Mouse (Mus musculus): Measurements from ENCODE around the gene Ppp2r5d. TPM values are rescaled to one million over a fixed set of nuclear protein-coding genes. Genes with fewer than 3 reads are reported as not detected.

Ppp2r5d gene
- total RNA-seq, 4 experiments from 2014 or later, result 25.5 to 28.1 (median 26.8) TPM

GRCm38 (mm10) chr17:46721077-46721476 lies 16.2 kb upstream of the Ppp2r5d start:
- DNase-seq (ENCODE audit: low spot score in 2 of 2), result no peak

GRCm38 (mm10) chr17:46714756-46715481 lies 10.0 kb upstream of the Ppp2r5d start:
- DNase-seq (ENCODE audit: low spot score in 2 of 2), result no peak

GRCm38 (mm10) chr17:46713849-46714248 lies 8.9 kb upstream of the Ppp2r5d start:
- no peak for DNase-seq (ENCODE audit: low spot score in 2 of 2)

- DNase-seq (ENCODE audit: low spot score in 2 of 2), result no peak
These were observed 7.5 kb upstream of the Ppp2r5d start for GRCm38 (mm10) chr17:46712442-46712841.

GRCm38 (mm10) chr17:46711612-46712271 lies 6.8 kb upstream of the Ppp2r5d start:
- DNase-seq (ENCODE audit: low spot score in 2 of 2), result peak; percentile 22 to 31

- DNase-seq (ENCODE audit: low spot score in 2 of 2), result peak; percentile 88 to 89
These were observed 6.2 kb upstream of the Ppp2r5d start, which contains the start of gene Pex6 for GRCm38 (mm10) chr17:46710959-46711597. Gene Pex6, plus strand, starts transcription at chr17:46711463.

- no peak for DNase-seq (ENCODE audit: low spot score in 2 of 2)
These were observed 1.6 kb upstream of the Ppp2r5d start for GRCm38 (mm10) chr17:46706375-46707089.

- DNase-seq (ENCODE audit: low spot score in 2 of 2), result no peak
These were observed 682 bp downstream of the Ppp2r5d start for GRCm38 (mm10) chr17:46703971-46704886.

- DNase-seq (ENCODE audit: low spot score in 2 of 2), result no peak
These were observed 2.4 kb downstream of the Ppp2r5d start for GRCm38 (mm10) chr17:46702506-46702905.

- DNase-seq (ENCODE audit: low spot score in 2 of 2), result no peak
These were observed 2.8 kb downstream of the Ppp2r5d start for GRCm38 (mm10) chr17:46702100-46702499.

GRCm38 (mm10) chr17:46701489-46701888 lies 3.4 kb downstream of the Ppp2r5d start:
- no peak for DNase-seq (ENCODE audit: low spot score in 2 of 2)

GRCm38 (mm10) chr17:46699912-46700311 lies 5.0 kb downstream of the Ppp2r5d start:
- DNase-seq (ENCODE audit: low spot score in 2 of 2), result no peak

GRCm38 (mm10) chr17:46699245-46699644 lies 5.7 kb downstream of the Ppp2r5d start:
- DNase-seq (ENCODE audit: low spot score in 2 of 2), result no peak

GRCm38 (mm10) chr17:46698515-46698914 lies 6.4 kb downstream of the Ppp2r5d start:
- DNase-seq (ENCODE audit: low spot score in 2 of 2), result no peak

- DNase-seq (ENCODE audit: low spot score in 2 of 2), result no peak
These were observed 10.3 kb downstream of the Ppp2r5d start for GRCm38 (mm10) chr17:46694517-46695063.

- no peak for DNase-seq (ENCODE audit: low spot score in 2 of 2)
These were observed 13.5 kb downstream of the Ppp2r5d start for GRCm38 (mm10) chr17:46691390-46691789.

- DNase-seq (ENCODE audit: low spot score in 2 of 2), result no peak
These were observed 14.2 kb downstream of the Ppp2r5d start for GRCm38 (mm10) chr17:46690665-46691064.

- DNase-seq (ENCODE audit: low spot score in 2 of 2), result no peak
These were observed 19.0 kb downstream of the Ppp2r5d start for GRCm38 (mm10) chr17:46685913-46686312.

- DNase-seq (ENCODE audit: low spot score in 2 of 2), result no peak
These were observed 22.1 kb downstream of the Ppp2r5d start for GRCm38 (mm10) chr17:46682654-46683389.

Data from gastrocnemius, adult 8-10 months (tissue).